Mouse (Mus musculus): ENCODE results near the gene Prkx. TPM values are rescaled to one million over a fixed set of nuclear protein-coding genes. Genes with fewer than 3 reads are reported as not detected.

The Prkx gene
- 9.4 and 9.8 TPM in 2 replicates for polyA plus RNA-seq (2016; fragmentation: Nextera tagmentation; extraction: Ambion mirVana)

GRCm38 (mm10) chrX:77796238-77796835 is at the start of gene Prkx:
Gene Prkx, minus strand, starts transcription at chrX:77796278.
- H3K36me3 ChIP-seq: no peaks in the 10 kb centered on the region
- no peaks in the 10 kb centered on the region for H3K9me3 ChIP-seq
- no peak for DNase-seq (ENCODE audit: low spot score)
- WGBS: 25% methylated on average over 18 of the region's 19 CpGs
- peak within 1 kb of the TSS; percentile 64 for H3K4me3 ChIP-seq
- no peaks in the 10 kb centered on the region for H3K27me3 ChIP-seq (ENCODE audit: insufficient read depth, poor library complexity, severe bottlenecking)
- 0 out of 2 replicates have a peak, but pooled peaks cover 5% of the 10 kb centered on the region for H3K4me1 ChIP-seq
- peak within 1 kb of the TSS; percentile 88 for H3K27ac ChIP-seq

GRCm38 (mm10) chrX:77812031-77812430 is 16.0 kb upstream of the Prkx start:
- H3K9me3 ChIP-seq: no peaks in the 10 kb centered on the region
- H3K4me1 ChIP-seq: no peaks in the 10 kb centered on the region
- no peaks in the 10 kb centered on the region for H3K27me3 ChIP-seq (ENCODE audit: insufficient read depth, poor library complexity, severe bottlenecking)
- no peaks in the 10 kb centered on the region for H3K36me3 ChIP-seq
- DNase-seq (ENCODE audit: low spot score): no peak
- WGBS: 54% methylated on average over 6 of the region's 6 CpGs
- H3K27ac ChIP-seq: no peak overlapping the region
- no peak overlapping the region for H3K4me3 ChIP-seq

- Histone ChIP-seq H3K27me3 (ENCODE audit: insufficient read depth, poor library complexity, severe bottlenecking) (no peaks in the 10 kb centered on the region), H3K36me3 (no peaks in the 10 kb centered on the region), H3K4me1 (no peaks in the 10 kb centered on the region), H3K9me3 (no peaks in the 10 kb centered on the region), H3K27ac (peak overlapping the region; percentile 59; the same call in 1 of the 2 replicates), H3K4me3 (peak overlapping the region; percentile 52)
- WGBS: 26% methylated on average over 17 of the region's 17 CpGs
- no peak for DNase-seq (ENCODE audit: low spot score)
Measured at GRCm38 (mm10) chrX:77810608-77811206, 14.6 kb upstream of the Prkx start.

- H3K27ac ChIP-seq: no peak overlapping the region
- WGBS: 19% methylated on average over 2 of the region's 2 CpGs
- H3K36me3 ChIP-seq: no peaks in the 10 kb centered on the region
- H3K4me1 ChIP-seq: no peaks in the 10 kb centered on the region
- H3K9me3 ChIP-seq: no peaks in the 10 kb centered on the region
- no peaks in the 10 kb centered on the region for H3K27me3 ChIP-seq (ENCODE audit: insufficient read depth, poor library complexity, severe bottlenecking)
- peak; percentile 74 for DNase-seq (ENCODE audit: low spot score)
- no peak overlapping the region for H3K4me3 ChIP-seq
Measured at GRCm38 (mm10) chrX:77808602-77809001, 12.5 kb upstream of the Prkx start.

GRCm38 (mm10) chrX:77802293-77802692 is 6.2 kb upstream of the Prkx start:
- Histone ChIP-seq H3K4me3 (no peak overlapping the region), H3K9me3 (no peaks in the 10 kb centered on the region), H3K27ac (no peak overlapping the region), H3K4me1 (no peaks in the 10 kb centered on the region), H3K36me3 (no peaks in the 10 kb centered on the region), H3K27me3 (ENCODE audit: insufficient read depth, poor library complexity, severe bottlenecking) (no peaks in the 10 kb centered on the region)
- WGBS: 71% methylated on average over 2 of the region's 2 CpGs
- DNase-seq (ENCODE audit: low spot score): no peak

GRCm38 (mm10) chrX:77801543-77801942 is 5.5 kb upstream of the Prkx start:
- DNase-seq (ENCODE audit: low spot score): no peak
- no peak overlapping the region for H3K4me3 ChIP-seq
- H3K9me3 ChIP-seq: no peaks in the 10 kb centered on the region
- no peaks in the 10 kb centered on the region for H3K27me3 ChIP-seq (ENCODE audit: insufficient read depth, poor library complexity, severe bottlenecking)
- H3K4me1 ChIP-seq: no peaks in the 10 kb centered on the region
- H3K27ac ChIP-seq: no peak overlapping the region
- H3K36me3 ChIP-seq: no peaks in the 10 kb centered on the region
- 48% methylated on average over 1 of the region's 1 CpGs for WGBS

- no peak for DNase-seq (ENCODE audit: low spot score)
- Histone ChIP-seq H3K9me3 (no peaks in the 10 kb centered on the region), H3K27me3 (ENCODE audit: insufficient read depth, poor library complexity, severe bottlenecking) (no peaks in the 10 kb centered on the region), H3K36me3 (no peaks in the 10 kb centered on the region), H3K27ac (no peak overlapping the region), H3K4me1 (no peaks in the 10 kb centered on the region), H3K4me3 (no peak overlapping the region)
- WGBS: 62% methylated on average over 3 of the region's 3 CpGs
Measured at GRCm38 (mm10) chrX:77799554-77799953, 3.5 kb upstream of the Prkx start.

GRCm38 (mm10) chrX:77797801-77798200 is 1.7 kb upstream of the Prkx start:
- Histone ChIP-seq H3K27ac (no peak overlapping the region), H3K27me3 (ENCODE audit: insufficient read depth, poor library complexity, severe bottlenecking) (no peaks in the 10 kb centered on the region), H3K9me3 (no peaks in the 10 kb centered on the region), H3K36me3 (no peaks in the 10 kb centered on the region), H3K4me1 (0 out of 2 replicates have a peak, but pooled peaks cover 5% of the 10 kb centered on the region), H3K4me3 (no peak overlapping the region)
- DNase-seq (ENCODE audit: low spot score): no peak

- Histone ChIP-seq H3K4me3 (no peak overlapping the region; the same call in 1 of the 2 replicates), H3K27ac (no peak overlapping the region), H3K4me1 (0 out of 2 replicates have a peak, but pooled peaks cover 5% of the 10 kb centered on the region), H3K36me3 (no peaks in the 10 kb centered on the region), H3K9me3 (no peaks in the 10 kb centered on the region), H3K27me3 (ENCODE audit: insufficient read depth, poor library complexity, severe bottlenecking) (no peaks in the 10 kb centered on the region)
- DNase-seq (ENCODE audit: low spot score): no peak
- WGBS: 58% methylated on average over 1 of the region's 1 CpGs
Measured at GRCm38 (mm10) chrX:77796916-77797315, 838 bp upstream of the Prkx start.

GRCm38 (mm10) chrX:77795858-77796174 is 262 bp downstream of the Prkx start:
- 18% methylated on average over 30 of the region's 30 CpGs for WGBS
- peak; percentile 94 for DNase-seq (ENCODE audit: low spot score)
- H3K4me3 ChIP-seq: peak overlapping the region; percentile 64
- peak overlapping the region; percentile 88 for H3K27ac ChIP-seq
- H3K36me3 ChIP-seq: no peaks in the 10 kb centered on the region
- H3K27me3 ChIP-seq (ENCODE audit: insufficient read depth, poor library complexity, severe bottlenecking): no peaks in the 10 kb centered on the region
- no peaks in the 10 kb centered on the region for H3K9me3 ChIP-seq
- 0 out of 2 replicates have a peak, but pooled peaks cover 5% of the 10 kb centered on the region for H3K4me1 ChIP-seq

GRCm38 (mm10) chrX:77794962-77795857 is 868 bp downstream of the Prkx start:
- H3K4me3 ChIP-seq: peak overlapping the region; percentile 64
- DNase-seq (ENCODE audit: low spot score): peak; percentile 76
- 11% methylated on average over 61 of the region's 61 CpGs for WGBS
- peak overlapping the region; percentile 88 for H3K27ac ChIP-seq
- H3K27me3 ChIP-seq (ENCODE audit: insufficient read depth, poor library complexity, severe bottlenecking): no peaks in the 10 kb centered on the region
- no peaks in the 10 kb centered on the region for H3K36me3 ChIP-seq
- no peaks in the 10 kb centered on the region for H3K9me3 ChIP-seq
- H3K4me1 ChIP-seq: 0 out of 2 replicates have a peak, but pooled peaks cover 5% of the 10 kb centered on the region

GRCm38 (mm10) chrX:77788675-77789074 is 7.4 kb downstream of the Prkx start:
- no peak overlapping the region for H3K4me3 ChIP-seq
- H3K27me3 ChIP-seq (ENCODE audit: insufficient read depth, poor library complexity, severe bottlenecking): no peaks in the 10 kb centered on the region
- DNase-seq (ENCODE audit: low spot score): no peak
- no peaks in the 10 kb centered on the region for H3K4me1 ChIP-seq
- no peaks in the 10 kb centered on the region for H3K36me3 ChIP-seq
- no peak overlapping the region for H3K27ac ChIP-seq
- no peaks in the 10 kb centered on the region for H3K9me3 ChIP-seq
- 72% methylated on average over 3 of the region's 3 CpGs for WGBS

GRCm38 (mm10) chrX:77786354-77786753 is 9.7 kb downstream of the Prkx start:
- H3K27me3 ChIP-seq (ENCODE audit: insufficient read depth, poor library complexity, severe bottlenecking): no peaks in the 10 kb centered on the region
- H3K9me3 ChIP-seq: no peaks in the 10 kb centered on the region
- no peak overlapping the region for H3K4me3 ChIP-seq
- H3K4me1 ChIP-seq: no peaks in the 10 kb centered on the region
- no peak overlapping the region for H3K27ac ChIP-seq
- H3K36me3 ChIP-seq: no peaks in the 10 kb centered on the region
- no peak for DNase-seq (ENCODE audit: low spot score)
